Mouse (Mus musculus) liver, embryonic 16.5 days (tissue): ENCODE measurements around the gene Kansl2. TPM values are rescaled to one million over a fixed set of nuclear protein-coding genes. Genes with fewer than 3 reads are reported as not detected.
"Not testable (repeated sequence)": the region's sequence is repeated elsewhere in the genome, so short reads cannot be mapped to it uniquely, and the experiment has no call there.

Source experiments
- ATAC-seq: fragments of 200-750 bp; cut with Nextera tagmentation; 2 replicates; pipeline ENCODE4 v1.8.0; 2017; ENCODE audit warnings: low read depth, mild to moderate bottlenecking, moderate number of reproducible peaks, moderate library complexity
- H3K27ac ChIP-seq: fragments of 300-500 bp; sonication (generic); 2 replicates; pipeline ENCODE4 v1.5.1; 2014; ENCODE audit warnings: mild to moderate bottlenecking, low read length
- H3K27me3 ChIP-seq: fragments of 300-500 bp; sonication (generic); 2 replicates; pipeline ENCODE4 v1.6.1; 2014; ENCODE audit warnings: low read depth, low read length, mixed read lengths; ENCODE audit not compliant: control insufficient read depth, insufficient read depth
- H3K36me3 ChIP-seq: fragments of 300-500 bp; sonication (generic); 2 replicates; pipeline ENCODE4 v1.6.1; 2014; ENCODE audit warnings: mild to moderate bottlenecking; ENCODE audit not compliant: control insufficient read depth, insufficient read depth
- H3K4me1 ChIP-seq: fragments of 300-500 bp; sonication (generic); 2 replicates; pipeline ENCODE4 v1.6.1; 2014; ENCODE audit warnings: low read depth, low read length, mixed read lengths; ENCODE audit not compliant: control insufficient read depth
- H3K4me2 ChIP-seq: fragments of 300-500 bp; sonication (generic); 2 replicates; pipeline ENCODE4 v1.6.1; 2014; ENCODE audit warnings: low read depth, low read length, mixed read lengths
- H3K4me3 ChIP-seq: fragments of 300-500 bp; sonication (generic); 2 replicates; pipeline ENCODE4 v1.5.1; 2014; ENCODE audit warnings: low read depth, mild to moderate bottlenecking, low read length
- H3K9ac ChIP-seq: fragments of 300-500 bp; sonication (generic); 2 replicates; pipeline ENCODE4 v1.6.1; 2014; ENCODE audit warnings: low read depth, low read length
- H3K9me3 ChIP-seq: fragments of 300-500 bp; sonication (generic); replicated peaks from 2 replicates; pipeline ENCODE4 v1.6.1; 2016; ENCODE audit warnings: low read length; ENCODE audit not compliant: control insufficient read depth
- WGBS: fragments of 180-500 bp; shearing (Covaris S2); extraction: QIAGEN DNeasy Blood & Tissue Kit; methylation state at CpG from one replicate; pipeline ENCODE4 v1.1.7; 2014; ENCODE audit not compliant: insufficient replicate concordance; 5-methylcytosine and 5-hydroxymethylcytosine counted together
- polyA plus RNA-seq: library from polyadenylated mRNA; unstranded; fragments of >200 nt; fragmentation: Nextera tagmentation; extraction: Ambion mirVana; gene quantifications from 2 replicates; pipeline ENCODE4 v1.2.1, GENCODE M21; 2015

Kansl2 gene
- polyA plus RNA-seq, 1 experiment from 2014 or later, result 28.5 TPM

DNA sequence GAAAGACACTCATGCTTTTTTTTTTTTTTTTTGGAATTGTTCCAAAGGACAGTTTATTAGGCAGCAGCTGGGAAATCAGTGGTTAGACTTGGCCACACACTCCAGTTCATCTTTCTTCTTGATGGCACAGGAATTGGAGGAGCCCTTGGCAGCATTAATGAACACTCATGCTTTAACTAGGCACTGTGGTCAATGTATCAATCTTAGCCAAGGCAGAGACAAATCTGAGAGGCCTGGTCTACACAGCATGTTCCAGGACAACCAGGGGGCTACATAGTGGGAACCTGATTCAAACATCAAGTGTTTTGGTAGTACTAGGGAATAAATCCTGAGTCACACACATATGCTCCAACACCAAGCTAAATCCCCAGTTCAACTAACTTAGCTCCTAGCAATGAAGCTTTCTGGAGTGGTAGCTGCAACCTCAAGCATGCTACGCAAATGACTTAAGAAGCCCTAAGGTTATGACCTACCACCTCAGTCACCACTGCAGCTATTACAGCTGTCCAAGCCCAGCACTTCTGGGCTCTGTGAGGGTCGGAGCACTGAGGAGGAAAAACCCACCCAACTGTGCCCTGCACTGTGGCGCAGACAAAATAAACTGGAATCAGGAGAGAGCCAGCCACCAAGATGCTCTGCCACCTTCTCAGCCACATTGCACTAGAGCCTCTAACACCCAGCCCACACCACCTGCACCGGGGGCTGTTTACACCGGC is 6.8 kb downstream of the Kansl2 start:
- no peaks in the 10 kb centered on the region for H3K9me3 ChIP-seq
- H3K27ac ChIP-seq, result no peak overlapping the region
- no peak overlapping the region for H3K4me2 ChIP-seq
- no peak overlapping the region for H3K4me3 ChIP-seq
- peaks cover 11% of the 10 kb centered on the region for H3K4me1 ChIP-seq
- H3K9ac ChIP-seq, result no peak overlapping the region
- no peak for ATAC-seq
- WGBS, result 83% methylated on average over 5 of the region's 5 CpGs
- peaks cover 60% of the 10 kb centered on the region for H3K36me3 ChIP-seq
- no peaks in the 10 kb centered on the region for H3K27me3 ChIP-seq

- WGBS, result 48% methylated on average over 5 of the region's 5 CpGs
- peaks cover 60% of the 10 kb centered on the region for H3K36me3 ChIP-seq
- H3K4me1 ChIP-seq, result peaks cover 8% of the 10 kb centered on the region
- no peak overlapping the region for H3K4me3 ChIP-seq
- no peak overlapping the region for H3K9ac ChIP-seq
- H3K27me3 ChIP-seq, result no peaks in the 10 kb centered on the region
- H3K9me3 ChIP-seq, result no peaks in the 10 kb centered on the region
- ATAC-seq, result peak; percentile 84
- peak overlapping the region; percentile 19; the same call in 1 of the 2 replicates for H3K4me2 ChIP-seq
- peak overlapping the region; percentile 54 for H3K27ac ChIP-seq
Observed at GRCm38 (mm10) chr15:98526057-98526456, 8.0 kb downstream of the Kansl2 start.

DNA sequence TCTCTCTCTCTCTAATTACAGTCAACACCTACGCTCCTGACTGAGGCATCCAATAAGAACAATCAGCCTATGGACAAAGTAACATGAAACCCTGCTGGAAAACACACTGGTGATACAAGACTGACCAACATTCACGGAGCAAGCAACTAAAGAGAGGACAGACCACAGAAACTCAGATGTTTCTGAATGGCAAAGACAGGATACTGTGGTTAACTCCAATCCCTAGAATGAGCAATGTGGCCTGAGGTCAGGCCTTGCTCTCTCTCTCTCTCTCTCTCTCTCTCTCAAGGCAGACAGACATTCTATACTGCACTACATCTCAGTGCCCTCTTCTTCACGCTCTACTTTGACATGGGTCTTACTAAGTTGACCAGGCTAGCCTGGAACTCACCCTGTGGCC is 12.8 kb downstream of the Kansl2 start:
- 80% methylated on average over 3 of the region's 3 CpGs for WGBS
- ATAC-seq, result no peak
- Histone ChIP-seq H3K9ac (no peak overlapping the region), H3K9me3 (no peaks in the 10 kb centered on the region), H3K27me3 (no peaks in the 10 kb centered on the region), H3K4me3 (no peak overlapping the region), H3K4me2 (no peak overlapping the region), H3K4me1 (peaks cover 6% of the 10 kb centered on the region), H3K36me3 (peaks cover 43% of the 10 kb centered on the region), H3K27ac (no peak overlapping the region)

DNA sequence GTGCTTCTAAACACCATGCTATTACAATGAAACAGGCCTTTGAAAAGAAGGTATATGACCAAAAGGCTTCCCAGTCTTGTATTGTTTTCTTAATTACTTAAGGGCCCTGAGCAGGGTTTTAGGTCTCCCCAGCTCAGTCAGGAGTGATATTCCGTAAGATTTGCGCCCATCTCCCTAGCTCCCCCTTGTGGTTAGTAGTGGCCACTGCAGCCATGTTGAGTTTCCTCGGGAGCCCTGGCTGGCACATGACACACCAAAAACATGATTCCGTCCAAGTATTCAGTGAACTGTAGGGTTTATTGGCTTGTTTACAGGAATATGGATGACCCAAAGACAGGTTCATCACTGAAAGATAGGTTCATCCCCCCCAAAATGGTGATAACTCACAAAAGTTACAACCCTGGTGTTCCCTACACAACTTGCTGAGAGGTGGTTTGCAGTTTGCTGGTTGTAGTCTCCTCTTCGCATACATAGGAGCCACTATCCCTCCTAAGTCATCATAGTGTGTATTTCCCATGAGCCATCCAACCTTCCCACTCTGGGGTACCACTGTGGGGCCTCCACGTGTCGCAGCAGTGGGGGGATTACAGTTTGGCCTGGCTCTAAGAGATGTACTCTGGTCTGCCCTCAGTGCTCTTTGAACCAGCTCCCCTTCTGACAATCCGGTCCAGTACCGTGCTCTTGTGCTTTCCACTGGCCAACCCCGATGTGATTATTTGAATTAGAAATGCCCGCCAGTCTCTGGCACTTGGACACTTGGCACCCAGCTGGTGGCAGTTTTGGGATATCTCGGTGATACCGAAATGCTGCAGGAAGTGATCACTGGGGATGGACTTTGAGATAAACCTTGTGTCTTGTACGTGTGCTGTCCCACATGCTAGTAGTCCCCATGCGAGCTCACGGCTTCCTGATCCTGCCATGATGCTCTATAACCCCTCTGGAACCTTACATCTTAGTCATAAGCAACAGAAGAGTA is 16.4 kb downstream of the Kansl2 start:
- no peak overlapping the region for H3K4me3 ChIP-seq
- H3K36me3 ChIP-seq, result peaks cover 24% of the 10 kb centered on the region
- 42% methylated on average over 16 of the region's 16 CpGs for WGBS
- H3K27ac ChIP-seq, result no peak overlapping the region
- ATAC-seq, result no peak
- no peaks in the 10 kb centered on the region for H3K27me3 ChIP-seq
- no peak overlapping the region for H3K4me2 ChIP-seq
- H3K4me1 ChIP-seq, result no peaks in the 10 kb centered on the region
- no peaks in the 10 kb centered on the region for H3K9me3 ChIP-seq
- H3K9ac ChIP-seq, result no peak overlapping the region

- H3K4me3 ChIP-seq, H3K4me2 ChIP-seq, H3K9me3 ChIP-seq, ATAC-seq, H3K9ac ChIP-seq, H3K27me3 ChIP-seq, H3K27ac ChIP-seq, H3K4me1 ChIP-seq: not testable (repeated sequence)
- H3K36me3 ChIP-seq, result peaks cover 11% of the 10 kb centered on the region
- 46% methylated on average over 2 of the region's 2 CpGs for WGBS
Observed at GRCm38 (mm10) chr15:98514845-98515244, 19.2 kb downstream of the Kansl2 start.

DNA sequence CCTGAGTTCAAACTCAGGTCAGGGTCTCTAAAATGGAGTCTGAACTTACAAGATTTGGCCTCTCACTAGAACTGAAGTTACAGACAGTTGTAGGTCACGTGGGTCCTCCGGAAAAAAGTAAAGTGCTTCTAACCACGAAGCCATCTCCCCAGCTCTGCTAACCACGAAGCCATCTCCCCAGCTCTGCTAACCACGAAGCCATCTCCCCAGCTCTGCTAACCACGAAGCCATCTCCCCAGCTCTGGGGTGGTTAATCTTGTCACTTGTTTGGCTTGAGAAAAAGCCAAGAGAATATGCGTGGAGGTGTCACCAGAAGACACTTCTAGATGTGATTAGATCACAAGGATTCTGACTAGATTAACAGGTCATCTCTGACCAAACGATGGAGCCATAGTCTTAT is 19.9 kb downstream of the Kansl2 start:
- H3K4me3 ChIP-seq, result no peak overlapping the region
- peaks cover 5% of the 10 kb centered on the region; the same call in 1 of the 2 replicates for H3K36me3 ChIP-seq
- H3K4me1 ChIP-seq, result peaks cover 5% of the 10 kb centered on the region
- H3K9ac ChIP-seq, result no peak overlapping the region
- H3K4me2 ChIP-seq, result no peak overlapping the region
- no peak for ATAC-seq
- H3K27ac ChIP-seq, result no peak overlapping the region
- no peaks in the 10 kb centered on the region for H3K9me3 ChIP-seq
- WGBS, result 25% methylated on average over 8 of the region's 8 CpGs
- no peaks in the 10 kb centered on the region for H3K27me3 ChIP-seq

GRCm38 (mm10) chr15:98513676-98514075 is 20.4 kb downstream of the Kansl2 start:
- not testable (repeated sequence) for H3K4me3 ChIP-seq, H3K27ac ChIP-seq, H3K9ac ChIP-seq, H3K36me3 ChIP-seq, ATAC-seq, H3K4me2 ChIP-seq, H3K4me1 ChIP-seq, H3K27me3 ChIP-seq, H3K9me3 ChIP-seq
- WGBS, result 46% methylated on average over 3 of the region's 3 CpGs

GRCm38 (mm10) chr15:98512799-98513321 is 21.2 kb downstream of the Kansl2 start:
- Histone ChIP-seq H3K27ac (no peak overlapping the region), H3K4me1 (peaks cover 5% of the 10 kb centered on the region), H3K9ac (no peak overlapping the region), H3K4me3 (no peak overlapping the region), H3K36me3 (peaks cover 1% of the 10 kb centered on the region; the same call in 1 of the 2 replicates), H3K4me2 (no peak overlapping the region), H3K9me3 (no peaks in the 10 kb centered on the region), H3K27me3 (no peaks in the 10 kb centered on the region)
- ATAC-seq, result peak; percentile 44; the same call in 1 of the 2 replicates
- WGBS, result 47% methylated on average over 17 of the region's 17 CpGs
